Mouse (Mus musculus) heart, postnatal 36 days (tissue): ENCODE measurements around the gene Olfr1360. TPM values are rescaled to one million over a fixed set of nuclear protein-coding genes. Genes with fewer than 3 reads are reported as not detected.
"Not testable (repeated sequence)": the region's sequence is repeated elsewhere in the genome, so short reads cannot be mapped to it uniquely, and the experiment has no call there.

Experiments
- DNase-seq, 2 experiments: peaks; one replicate each; pipeline ENCODE4 v3.0.0; 2021 to 2022
- intact Hi-C: fragments of 180-260 bp; cut with DNase I; formaldehyde crosslinking; loops from one replicate; pipeline ENCODE4 v1.15.1; 2025
- total RNA-seq, 2 experiments: library from RNA; stranded (reverse); gene quantifications; 2 replicates each; pipeline ENCODE4 v1.2.3; 2021

Olfr1360 gene
- not detected for total RNA-seq

DNA sequence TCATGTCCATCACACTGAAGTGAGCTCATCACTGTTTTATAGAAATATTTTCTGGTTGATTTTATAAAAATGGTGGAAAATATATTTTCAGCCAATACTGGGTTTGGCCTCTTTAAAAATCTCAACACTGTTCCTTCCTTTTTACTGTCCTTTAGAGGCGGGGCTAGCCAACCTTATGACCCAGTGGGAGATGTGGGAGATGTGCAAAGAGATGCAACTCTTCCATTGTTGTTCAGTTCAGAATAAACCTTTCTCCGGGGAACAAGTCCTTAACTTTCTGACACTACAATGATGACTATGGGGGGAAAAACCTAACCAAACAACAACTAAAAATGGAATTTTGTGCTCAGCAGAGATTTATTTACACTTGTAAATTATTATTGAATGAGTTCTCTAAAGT is at the start of gene Olfr1360:
Gene Olfr1360, minus strand, starts transcription at position 101 of the 400 bp plus-strand sequence.
- DNase-seq: no peak
- intact Hi-C loops: no loop called here

DNA sequence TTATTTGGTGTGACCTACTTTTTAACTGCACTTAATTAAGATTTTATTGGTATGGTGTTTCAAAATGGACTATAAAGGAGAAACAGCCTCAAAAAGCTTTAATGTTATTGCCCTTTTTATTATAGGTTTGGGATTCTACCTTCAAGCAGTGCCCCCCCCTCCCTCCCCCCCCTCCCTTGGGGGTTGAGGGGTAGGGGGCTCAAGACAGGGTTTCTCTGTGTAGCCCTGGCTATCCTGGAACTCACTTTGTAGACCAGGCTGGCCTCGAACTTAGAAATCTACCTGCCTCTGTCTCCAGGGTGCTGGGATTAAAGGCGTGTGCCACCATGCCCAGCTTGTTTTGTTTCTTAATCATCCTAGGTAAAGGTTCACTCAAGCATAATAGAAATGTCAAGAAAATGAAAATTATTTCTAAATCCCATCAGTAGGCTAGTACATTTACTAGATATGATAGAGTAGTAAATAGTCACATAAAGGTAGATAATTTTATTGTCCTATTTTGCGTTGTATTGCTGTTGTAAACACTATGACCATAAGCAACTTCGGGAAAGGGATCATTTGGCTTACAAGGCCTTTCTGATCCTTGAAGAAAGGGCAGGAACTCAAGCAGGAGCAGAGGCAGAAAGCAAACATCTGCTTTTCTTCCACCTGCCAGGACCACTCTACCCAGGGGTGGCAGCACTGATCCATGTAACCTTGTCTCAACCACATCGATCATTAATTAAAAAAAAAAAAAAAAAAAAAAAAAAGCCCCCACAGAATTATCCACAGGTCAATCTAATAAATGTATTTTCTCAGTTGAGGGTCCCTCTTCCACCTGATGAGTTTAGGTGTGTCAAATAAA is 46.0 kb upstream of the Olfr1360 start:
- DNase-seq: no peak
- intact Hi-C loops: no loop called here

DNA sequence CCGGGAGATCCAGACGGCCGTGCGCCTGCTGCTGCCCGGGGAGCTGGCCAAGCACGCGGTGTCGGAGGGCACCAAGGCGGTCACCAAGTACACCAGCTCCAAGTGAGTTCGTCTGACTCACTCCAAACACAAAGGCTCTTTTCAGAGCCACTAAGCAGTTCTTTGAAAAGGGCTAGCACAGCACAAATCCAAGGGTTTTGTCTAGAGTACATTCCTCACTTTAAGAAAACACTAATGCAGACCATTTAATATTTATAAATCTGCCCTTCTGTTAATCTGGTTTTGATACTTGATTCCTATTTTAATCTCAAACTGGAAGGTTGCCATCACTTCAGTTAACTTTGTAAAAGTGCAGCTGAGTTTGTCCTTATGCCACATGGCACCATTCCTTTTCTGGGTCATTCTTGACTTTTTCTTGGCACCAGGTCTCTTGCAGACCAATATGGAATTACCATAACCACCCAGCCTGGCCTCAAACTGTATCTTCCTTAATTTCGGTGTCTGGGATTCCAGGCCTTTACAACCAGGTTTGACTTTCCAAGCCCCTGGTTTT is 45.2 kb upstream of the Olfr1360 start:
- intact Hi-C loops: no loop called here
- no peak for DNase-seq

DNA sequence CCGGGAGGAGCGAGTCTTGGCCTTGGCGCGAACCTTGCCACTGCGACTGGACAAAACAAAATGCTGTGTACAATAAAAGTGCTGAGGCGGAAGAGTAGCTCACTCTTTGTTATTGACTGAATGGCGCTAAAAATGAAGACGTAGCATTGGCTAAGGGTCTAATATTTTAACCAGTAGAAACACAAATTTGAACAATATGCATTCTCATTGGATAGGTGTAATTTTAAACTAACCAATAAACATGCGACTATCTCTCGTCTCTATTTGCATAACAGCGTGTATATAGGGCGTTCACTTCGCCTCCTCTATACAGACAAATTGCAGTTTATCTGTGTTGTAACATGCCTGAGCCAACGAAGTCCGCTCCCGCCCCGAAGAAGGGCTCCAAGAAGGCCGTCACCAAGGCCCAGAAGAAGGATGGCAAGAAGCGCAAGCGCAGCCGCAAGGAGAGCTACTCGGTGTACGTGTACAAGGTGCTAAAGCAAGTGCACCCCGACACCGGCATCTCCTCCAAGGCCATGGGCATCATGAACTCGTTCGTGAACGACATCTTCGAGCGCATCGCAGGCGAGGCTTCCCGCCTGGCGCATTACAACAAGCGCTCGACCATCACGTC is 44.7 kb upstream of the Olfr1360 start, which contains the start of gene Hist1h2bm:
Gene Hist1h2bm, plus strand, starts transcription at position 288 of the 616 bp plus-strand sequence.
- peak; percentile 43 to 61 for DNase-seq
- intact Hi-C loops: not testable (repeated sequence)

DNA sequence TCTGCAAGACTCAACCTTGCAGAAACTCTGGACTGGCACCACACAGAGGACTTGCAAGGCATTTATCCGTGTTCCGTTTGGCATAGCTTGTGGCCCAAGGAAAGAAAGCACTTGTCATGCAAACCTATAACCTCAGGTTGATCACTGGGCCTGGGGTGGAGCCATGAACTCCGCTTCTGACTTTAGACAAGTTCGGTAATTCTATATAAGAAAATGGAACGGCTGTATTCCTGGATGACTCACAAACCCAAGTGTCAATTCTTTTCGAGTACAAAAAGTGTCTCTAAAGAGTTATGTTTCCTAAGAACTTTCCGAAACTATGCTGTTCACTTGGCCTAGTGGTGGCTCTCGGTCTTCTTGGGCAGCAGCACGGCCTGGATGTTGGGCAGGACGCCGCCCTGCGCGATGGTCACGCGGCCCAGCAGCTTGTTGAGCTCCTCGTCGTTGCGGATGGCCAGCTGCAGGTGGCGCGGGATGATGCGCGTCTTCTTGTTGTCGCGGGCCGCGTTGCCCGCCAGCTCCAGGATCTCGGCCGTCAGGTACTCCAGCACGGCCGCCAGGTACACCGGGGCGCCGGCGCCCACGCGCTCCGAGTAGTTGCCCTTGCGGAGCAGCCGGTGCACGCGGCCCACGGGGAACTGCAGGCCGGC is 44.0 kb upstream of the Olfr1360 start:
- intact Hi-C loops, DNase-seq: not testable (repeated sequence)

DNA sequence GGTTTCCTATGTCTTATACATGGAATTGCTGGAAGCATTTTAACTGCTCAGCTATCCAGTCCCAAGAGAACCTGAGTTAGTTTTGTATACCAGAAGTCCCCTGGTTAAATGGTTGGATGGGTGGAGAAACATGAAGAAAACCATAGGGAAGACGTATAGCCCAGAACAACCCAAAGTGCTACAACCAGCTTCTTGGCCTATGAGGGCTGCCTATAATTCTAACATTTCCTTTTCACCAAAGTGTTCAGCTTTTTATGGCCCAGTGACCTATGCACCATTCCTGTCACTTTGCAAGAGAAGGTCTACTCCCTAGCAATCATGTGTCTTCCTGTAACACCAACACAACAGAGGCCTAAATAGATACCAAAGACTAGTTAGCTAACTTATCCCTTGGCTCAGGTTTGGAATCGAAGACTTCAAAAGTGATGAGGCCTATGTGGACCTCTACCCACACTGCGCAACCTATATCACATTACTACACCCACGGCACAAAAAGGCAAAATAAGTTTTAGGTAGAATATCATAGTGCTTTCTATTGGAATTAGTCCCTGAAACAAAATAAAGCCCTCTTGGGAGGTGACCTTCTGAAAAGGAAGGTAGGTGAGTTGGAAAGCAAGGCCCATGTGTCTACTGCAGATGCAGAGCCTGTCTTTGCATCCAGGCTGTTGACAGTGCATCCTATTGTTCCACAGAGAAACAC is 41.3 kb upstream of the Olfr1360 start:
- DNase-seq: no peak
- intact Hi-C loops: loop anchor here (5.0 to 10.0 kb wide), 6 partner anchors 66 to 1964 kb away; partner anchors contain the start of genes Hist1h1b, Hist1h2ac, Hist1h2ag and Hist1h2an

DNA sequence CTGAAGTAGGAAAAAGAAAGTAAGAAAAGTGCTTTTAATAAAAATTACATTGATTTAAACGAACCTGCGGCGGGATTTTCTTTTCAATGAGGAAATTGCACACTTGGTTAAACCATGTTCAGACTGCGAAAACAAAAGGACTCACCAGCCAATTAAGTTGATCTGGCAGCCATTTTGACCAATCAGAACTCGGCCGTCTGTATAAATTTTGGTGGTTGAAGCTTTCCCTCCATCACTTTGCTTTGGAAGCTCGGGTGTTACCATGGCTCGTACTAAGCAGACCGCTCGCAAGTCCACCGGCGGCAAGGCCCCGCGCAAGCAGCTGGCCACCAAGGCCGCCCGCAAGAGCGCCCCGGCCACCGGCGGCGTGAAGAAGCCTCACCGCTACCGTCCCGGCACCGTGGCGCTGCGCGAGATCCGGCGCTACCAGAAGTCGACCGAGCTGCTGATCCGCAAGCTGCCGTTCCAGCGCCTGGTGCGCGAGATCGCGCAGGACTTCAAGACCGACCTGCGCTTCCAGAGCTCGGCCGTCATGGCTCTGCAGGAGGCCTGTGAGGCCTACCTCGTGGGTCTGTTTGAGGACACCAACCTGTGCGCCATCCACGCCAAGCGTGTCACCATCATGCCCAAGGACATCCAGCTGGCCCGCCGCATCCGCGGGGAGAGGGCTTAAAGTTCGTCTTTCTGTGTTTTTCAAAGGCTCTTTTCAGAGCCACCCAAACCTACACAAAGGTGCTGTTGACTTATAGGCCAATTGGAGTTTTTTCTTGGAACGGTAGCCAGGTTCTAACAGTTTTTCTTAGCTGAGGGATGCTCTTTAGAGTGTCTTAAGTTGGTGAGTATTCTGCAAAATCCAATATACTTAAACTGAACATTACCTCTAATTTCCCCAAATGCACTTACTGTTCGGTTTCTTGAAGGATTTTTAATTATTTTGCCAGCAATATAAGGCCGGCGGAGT is 40.5 kb upstream of the Olfr1360 start, which contains the start of gene Hist1h3h:
Gene Hist1h3h, plus strand, starts transcription at position 263 of the 961 bp plus-strand sequence.
- intact Hi-C loops: loop anchor here (5.0 to 10.0 kb wide), 6 partner anchors 67 to 1965 kb away; partner anchors contain the start of genes Hist1h1b, Hist1h2ac, Hist1h2ag and Hist1h2an
- DNase-seq: peak; percentile 74 to 78

DNA sequence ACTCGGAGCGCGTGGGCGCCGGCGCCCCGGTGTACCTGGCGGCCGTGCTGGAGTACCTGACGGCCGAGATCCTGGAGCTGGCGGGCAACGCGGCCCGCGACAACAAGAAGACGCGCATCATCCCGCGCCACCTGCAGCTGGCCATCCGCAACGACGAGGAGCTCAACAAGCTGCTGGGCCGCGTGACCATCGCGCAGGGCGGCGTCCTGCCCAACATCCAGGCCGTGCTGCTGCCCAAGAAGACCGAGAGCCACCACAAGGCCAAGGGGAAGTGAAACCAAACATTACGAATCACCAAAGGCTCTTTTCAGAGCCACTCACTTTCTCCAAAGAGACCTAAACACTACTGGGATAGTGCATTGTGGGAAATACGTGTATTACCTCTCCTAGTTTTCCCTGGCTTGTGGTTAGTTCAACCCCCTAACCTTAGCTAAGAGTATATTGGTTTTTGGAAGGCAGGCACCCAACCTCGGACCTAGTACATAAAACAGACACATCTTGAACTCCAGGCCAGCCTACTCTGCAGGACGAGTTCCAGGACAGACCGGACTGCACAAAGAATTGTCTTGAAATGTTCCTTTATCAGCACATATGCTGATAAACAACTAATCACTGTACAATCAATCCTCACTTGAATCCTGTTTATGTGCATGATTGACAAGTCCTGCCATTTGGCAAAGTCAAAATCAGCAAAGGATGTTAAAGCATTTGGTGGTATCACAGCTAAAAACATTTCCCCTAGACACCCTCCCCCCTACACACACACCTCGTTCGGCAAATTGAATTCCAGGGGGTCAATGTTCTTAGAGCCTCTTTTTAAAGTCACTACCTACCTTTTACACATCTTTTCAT is 39.6 kb upstream of the Olfr1360 start:
- intact Hi-C loops: loop anchor here (5.0 to 10.0 kb wide), 6 partner anchors 68 to 1966 kb away; partner anchors contain the start of genes Hist1h1b, Hist1h2ac, Hist1h2ag and Hist1h2an
- DNase-seq: peak; percentile 2 to 12

DNA sequence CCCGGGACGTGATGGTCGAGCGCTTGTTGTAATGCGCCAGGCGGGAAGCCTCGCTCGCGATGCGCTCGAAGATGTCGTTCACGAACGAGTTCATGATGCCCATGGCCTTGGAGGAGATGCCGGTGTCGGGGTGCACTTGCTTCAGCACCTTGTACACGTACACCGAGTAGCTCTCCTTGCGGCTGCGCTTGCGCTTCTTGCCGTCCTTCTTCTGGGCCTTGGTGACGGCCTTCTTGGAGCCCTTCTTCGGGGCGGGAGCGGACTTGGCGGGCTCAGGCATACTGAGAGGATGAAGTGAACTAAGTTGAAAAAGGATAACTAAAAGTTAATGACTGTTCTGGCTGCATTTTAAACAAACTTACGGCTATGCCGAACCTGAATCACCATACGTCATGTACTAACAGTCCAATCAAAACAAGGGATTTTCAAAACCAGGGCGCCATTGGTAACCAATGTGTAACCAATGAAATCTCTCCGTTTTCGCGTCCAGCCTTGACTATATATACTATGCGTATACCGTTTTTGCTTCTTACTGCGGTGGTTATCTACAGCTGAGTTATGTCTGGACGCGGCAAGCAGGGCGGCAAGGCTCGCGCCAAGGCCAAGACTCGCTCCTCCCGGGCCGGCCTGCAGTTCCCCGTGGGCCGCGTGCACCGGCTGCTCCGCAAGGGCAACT is 38.8 kb upstream of the Olfr1360 start, which contains the start of the genes Hist1h2bl and Hist1h2ai:
Gene Hist1h2bl, minus strand, starts transcription at position 280 of the 676 bp plus-strand sequence.
Gene Hist1h2ai, plus strand, starts transcription at position 559 of the 676 bp plus-strand sequence.
- DNase-seq: peak; percentile 63 to 78
- intact Hi-C loops: loop anchor here (5.0 to 10.0 kb wide), 6 partner anchors 69 to 1966 kb away; partner anchors contain the start of genes Hist1h1b, Hist1h2ac, Hist1h2ag and Hist1h2an

DNA sequence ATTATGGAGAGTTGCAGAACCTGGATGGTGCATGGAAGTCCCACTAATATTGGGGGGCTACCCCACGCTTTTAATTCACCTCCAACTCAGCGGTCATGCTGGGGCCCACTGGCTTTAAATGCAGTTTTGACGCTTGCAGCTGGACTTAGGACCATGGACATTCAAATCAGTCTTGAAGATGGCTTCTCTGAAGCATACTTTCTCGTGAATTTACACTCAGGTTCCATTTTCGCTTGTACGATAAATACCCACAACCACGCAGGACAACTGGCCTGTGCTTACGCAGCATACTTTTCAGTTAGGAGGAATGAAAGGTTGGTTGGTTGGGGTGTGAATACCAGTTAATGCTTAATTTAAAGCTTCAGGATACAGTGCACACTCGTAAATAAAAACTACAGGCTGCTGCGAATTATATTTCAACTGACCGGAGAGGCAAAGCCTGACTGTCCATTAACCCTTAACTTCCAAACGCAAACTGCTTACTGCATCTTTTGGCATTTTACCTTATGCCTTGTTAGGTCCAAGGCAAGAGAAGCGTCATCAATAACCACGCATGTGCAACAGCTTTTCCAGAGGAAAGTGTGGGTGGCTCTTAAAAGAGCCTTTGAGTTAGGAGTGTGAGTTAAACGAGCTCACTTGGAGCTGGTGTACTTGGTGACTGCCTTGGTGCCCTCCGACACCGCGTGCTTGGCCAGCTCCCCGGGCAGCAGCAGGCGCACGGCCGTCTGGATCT is 38.1 kb upstream of the Olfr1360 start:
- intact Hi-C loops: loop anchor here (5.0 to 10.0 kb wide), 6 partner anchors 70 to 1967 kb away; partner anchors contain the start of genes Hist1h1b, Hist1h2ac, Hist1h2ag and Hist1h2an
- peak in 1 of 2 experiments; percentile 5 for DNase-seq

DNA sequence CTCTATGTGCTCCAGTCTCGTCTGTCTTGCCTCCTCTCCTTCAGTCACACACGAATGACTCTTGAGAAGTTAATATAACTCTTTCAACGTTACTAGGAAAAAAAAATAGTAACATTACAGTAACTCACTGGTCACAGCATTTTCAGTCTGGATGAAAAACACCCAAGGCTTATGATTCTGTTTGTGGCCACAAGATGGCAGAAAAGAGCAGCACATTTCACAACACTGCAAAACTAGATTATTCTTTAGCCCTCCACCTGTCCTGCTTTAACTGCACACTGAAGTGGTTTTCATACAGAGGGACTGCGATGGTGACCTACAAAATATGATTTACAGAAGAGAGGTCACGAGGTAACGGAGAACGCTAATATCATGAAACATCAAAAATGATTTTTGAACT is 37.5 kb upstream of the Olfr1360 start:
- intact Hi-C loops: loop anchor here (1.0 to 10.0 kb wide), 15 partner anchors 20 to 1968 kb away; partner anchors contain the start of genes Hist1h1b, Hist1h1e, Hist1h2ac and Hist1h2ag

DNA sequence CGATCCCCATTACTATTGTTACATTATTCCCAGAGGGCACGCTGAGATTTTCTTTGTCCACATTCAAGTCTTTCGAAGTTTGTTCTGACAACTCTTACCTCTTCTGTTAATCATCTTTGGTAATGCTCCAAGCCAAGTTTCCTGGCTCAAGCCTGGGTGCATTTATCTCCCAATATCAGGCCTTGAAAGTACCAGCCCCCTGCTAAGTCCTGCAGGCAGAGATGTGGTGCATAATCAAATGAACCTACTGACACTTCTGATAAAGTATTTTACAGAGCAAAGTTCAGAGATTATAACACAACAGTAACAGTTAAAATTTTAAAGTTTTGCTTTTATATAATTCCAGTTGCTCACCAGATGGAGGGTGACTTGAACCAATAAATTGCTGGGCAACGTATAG is 34.5 kb upstream of the Olfr1360 start:
- DNase-seq: no peak
- intact Hi-C loops: loop anchor here (2.0 to 10.0 kb wide), 13 partner anchors 36 to 1911 kb away; partner anchors contain the start of genes Hist1h1b, Hist1h1e, Hist1h2an and Hist1h2be

More for the DNA sequence above, 37.5 kb upstream of the Olfr1360 start:
- DNase-seq: peak; percentile 69 to 72

DNA sequence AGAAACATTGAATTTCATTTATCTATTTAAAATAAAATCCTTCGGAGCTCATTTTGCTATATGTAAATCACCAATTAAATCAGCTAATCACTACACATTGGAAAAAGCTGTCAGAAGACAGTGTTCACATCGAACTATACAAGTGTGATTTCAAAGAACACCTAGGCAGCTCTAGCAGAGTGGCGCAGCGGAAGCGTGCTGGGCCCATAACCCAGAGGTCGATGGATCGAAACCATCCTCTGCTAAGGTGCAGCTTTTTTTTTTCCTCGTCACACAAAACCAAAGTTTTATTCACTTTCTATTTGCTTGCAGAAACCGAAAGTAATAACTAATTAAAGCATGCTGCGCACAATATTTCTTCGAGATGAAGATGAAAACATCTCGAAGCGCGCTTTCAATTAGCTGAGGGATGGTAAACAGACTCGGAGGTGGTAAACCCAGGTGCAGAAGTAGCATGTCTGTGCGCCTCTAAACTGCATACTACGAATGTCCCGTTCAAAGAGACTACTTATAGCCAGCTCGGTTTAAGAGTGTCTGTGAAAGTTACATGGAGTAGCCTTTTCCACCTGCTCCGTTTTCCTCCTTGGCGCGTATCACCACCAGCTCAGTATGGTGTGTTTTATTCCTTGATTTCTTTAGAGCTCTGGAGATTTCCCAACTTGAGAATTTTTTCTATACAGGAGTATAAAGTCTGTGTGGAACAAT is 33.8 kb upstream of the Olfr1360 start:
- DNase-seq: peak; percentile 85
- intact Hi-C loops: loop anchor here (2.0 to 10.0 kb wide), 13 partner anchors 36 to 1911 kb away; partner anchors contain the start of genes Hist1h1b, Hist1h1e, Hist1h2an and Hist1h2be

DNA sequence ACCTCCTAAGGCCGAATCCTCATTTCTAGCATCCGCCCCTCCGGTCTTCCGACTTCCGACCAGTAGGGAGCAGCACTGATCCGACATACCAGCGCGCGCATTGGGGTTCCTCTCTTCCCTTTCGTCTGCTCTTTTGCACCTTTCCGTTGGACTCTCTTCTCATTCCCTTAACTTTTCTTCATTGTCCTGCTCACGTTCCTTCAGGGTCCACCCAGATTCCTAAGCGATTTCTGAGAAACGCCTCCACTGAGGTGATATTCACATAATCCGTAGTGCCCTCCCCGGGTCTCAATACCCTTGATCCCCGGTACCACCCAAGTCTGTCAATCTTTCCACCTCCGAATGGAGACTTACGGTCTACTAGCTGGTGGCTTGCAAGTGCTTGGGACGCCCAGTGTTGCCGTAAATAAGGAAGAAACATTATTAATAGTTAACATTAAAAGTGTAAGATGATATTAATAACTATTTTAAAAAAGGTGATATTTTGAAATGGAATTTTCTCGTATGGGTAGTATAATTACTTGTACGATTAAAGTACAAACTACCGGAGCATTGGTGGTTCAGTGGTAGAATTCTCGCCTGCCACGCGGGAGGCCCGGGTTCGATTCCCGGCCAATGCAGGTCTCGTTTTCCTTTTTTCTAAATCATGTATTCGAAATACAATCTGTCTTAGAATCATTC is 33.0 kb upstream of the Olfr1360 start:
- intact Hi-C loops: loop anchor here (2.0 to 10.0 kb wide), 13 partner anchors 37 to 1912 kb away; partner anchors contain the start of genes Hist1h1b, Hist1h1e, Hist1h2an and Hist1h2be

More for the DNA sequence above, 33.0 kb upstream of the Olfr1360 start:
- DNase-seq: peak; percentile 90 to 92
